Mouse (Mus musculus): ENCODE data around the gene Gm5767.

Gm5767 gene

GRCm38 (mm10) chr16:8670041-8671035 lies 10.2 kb upstream of the Gm5767 start:
- DNase-seq = no peak

DNA sequence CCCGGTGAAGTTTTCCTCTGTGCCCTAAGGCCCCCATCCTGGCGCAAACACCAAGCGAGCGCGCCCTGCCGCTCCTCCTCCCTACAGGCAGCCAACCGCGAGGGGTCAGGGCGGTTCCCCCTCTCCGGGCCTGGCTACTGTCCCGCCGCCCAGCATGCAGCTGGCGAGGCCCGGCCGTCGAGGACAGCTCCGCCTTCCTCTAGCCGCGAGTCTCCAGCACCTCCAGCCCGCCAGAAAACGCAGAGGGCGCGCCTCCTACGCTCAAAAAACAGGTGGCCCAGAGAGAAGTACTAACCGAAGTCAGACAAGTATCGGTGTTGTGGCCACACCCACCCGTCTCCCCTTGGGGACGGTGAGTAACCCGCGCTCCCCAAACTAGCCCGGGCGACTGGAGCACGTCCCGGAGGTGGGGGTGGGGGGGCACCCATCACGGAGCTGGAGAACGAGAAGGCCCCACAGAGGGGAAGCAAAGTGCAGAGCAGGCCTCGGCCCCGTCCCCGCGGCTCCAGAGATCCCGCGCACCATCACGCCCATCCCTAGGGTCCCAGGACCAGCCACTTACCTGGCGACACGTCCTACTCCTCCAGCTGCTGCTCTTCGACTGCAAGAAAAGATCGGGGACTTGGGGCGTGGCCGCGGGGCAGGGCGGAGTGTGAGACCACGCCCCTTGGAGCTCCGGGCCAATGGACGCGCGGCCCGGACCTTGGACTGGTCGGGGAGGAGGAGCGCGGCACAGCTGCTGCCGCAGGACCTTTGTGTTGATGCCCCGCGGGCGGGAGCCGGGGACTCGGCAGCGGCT lies 8.8 kb upstream of the Gm5767 start, which contains the start of gene Carhsp1:
Gene Carhsp1 (minus strand): TSS at position 605 of the 799 bp plus-strand sequence.
- DNase-seq = peak; percentile 94 to 95

- DNase-seq = no peak
Observed at GRCm38 (mm10) chr16:8672350-8672687, 8.3 kb upstream of the Gm5767 start.

DNA sequence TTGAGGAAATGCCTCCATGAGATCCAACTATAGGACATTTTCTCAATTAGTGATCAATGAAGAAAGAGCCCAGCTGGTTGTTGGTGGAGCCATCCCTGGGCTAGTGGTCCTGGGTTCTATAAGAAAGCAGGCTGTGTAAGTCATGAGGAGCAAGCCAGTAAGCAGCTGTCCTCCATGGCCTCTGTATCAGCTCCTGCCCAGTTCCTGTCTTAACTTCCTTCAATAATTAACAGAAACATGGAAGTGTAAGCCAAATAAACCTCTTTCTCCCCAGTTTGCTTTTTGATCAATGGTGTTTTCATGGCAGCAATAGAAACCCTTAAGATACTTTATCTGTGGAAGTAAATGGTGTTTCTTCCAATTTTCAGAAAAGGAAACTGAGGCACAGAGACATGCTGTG lies 7.8 kb upstream of the Gm5767 start:
- DNase-seq = no peak

DNA sequence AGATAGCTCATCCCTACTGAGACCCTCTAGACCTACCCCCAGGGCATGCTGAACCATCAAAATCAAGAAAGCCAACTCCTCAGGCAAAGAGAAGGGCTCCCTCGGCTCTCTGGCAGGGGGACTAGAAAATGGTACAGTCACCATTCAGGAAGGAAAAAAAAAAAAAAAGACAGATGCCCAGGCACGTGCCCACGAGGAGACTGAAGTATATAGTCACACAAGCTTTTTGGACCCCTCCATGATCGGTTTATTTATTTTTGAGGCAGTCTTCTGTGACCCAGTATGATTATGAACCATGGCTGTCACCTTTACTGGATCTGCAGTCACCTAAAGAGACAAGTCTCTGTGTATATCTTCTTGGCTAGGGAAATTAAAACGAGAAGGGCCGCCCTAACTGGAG lies 7.2 kb upstream of the Gm5767 start:
- DNase-seq = no peak

DNA sequence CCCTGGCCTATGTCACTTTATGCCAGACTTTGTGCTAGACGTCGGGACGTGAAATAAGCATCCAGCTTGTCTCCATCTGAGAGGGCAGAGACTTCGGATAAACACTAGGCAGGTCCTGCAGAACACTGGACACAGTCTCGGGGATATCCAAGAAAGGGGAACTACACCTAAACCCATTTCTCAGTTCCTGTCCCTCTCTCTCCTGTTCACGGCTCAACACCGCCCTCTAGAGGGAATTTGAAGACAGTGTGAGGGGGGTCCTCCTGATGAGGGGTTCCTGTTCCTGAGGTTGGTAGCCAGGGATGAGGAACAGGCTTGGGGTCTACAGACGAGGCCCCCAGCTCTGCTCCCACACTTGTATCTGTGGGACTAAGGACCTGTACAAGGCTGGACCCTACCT lies 6.4 kb upstream of the Gm5767 start:
- peak; percentile 36 to 58 for DNase-seq

GRCm38 (mm10) chr16:8675559-8675958 lies 5.0 kb upstream of the Gm5767 start:
- no peak for DNase-seq

DNA sequence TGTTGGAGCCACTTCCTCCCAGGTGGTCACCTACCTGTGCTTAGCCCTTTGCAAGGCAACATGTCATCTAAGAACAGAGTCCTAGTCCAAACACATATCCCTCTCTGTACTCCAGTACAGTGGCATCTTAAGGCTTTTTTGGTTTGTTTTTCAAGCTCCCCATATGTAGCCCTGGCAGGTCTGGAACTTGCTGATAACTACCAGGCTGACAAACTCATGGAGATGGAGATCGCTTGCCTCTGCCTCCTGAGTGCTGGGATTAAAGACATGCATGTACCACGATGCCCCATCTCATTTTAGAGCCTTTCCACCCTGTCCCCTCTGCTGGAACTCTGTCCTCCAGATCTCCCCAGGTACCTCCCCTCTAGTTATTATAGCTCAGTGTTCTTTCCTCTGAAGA lies 4.3 kb upstream of the Gm5767 start:
- DNase-seq = no peak

DNA sequence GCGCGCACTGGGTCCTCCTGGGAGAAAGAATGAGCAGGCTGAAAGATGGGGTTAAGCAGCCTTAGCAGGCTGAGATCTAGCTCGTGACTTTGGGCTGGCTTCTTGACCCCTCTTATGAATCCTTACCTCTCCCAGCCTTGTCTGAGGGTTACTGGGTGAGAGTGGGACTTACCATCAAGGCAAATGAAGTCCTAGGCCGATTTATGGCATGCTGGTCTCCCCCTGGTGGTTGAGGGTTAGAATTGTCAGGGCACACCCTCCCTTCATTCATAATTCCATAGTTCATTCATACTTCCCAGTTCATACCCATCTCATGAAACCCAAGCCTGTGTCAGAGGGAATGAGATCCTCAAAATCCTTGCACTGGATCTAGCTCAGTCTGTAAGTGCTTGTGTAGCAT lies 3.8 kb upstream of the Gm5767 start:
- no peak for DNase-seq

DNA sequence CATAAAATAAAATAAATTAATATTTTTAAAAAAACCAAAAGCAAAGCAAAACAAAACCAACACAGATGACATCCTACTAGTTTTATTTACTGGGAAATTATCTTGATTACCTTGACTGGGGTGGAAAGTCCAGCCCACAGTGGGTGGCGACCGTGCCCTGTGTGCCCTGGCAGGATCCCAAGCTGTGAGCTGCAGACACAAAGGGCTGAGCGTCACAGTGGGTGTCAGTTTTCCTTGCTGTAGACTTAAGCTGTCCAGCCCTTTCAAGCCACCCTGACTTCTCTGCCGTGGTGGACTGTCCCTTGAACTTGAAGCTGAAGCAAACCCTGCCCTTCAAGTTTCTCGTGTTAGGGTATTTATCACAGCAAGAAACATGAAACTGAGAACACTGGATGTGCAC lies 2.5 kb upstream of the Gm5767 start:
- DNase-seq = no peak

- no peak for DNase-seq
Observed at GRCm38 (mm10) chr16:8678676-8679075, 1.9 kb upstream of the Gm5767 start.

GRCm38 (mm10) chr16:8679780-8680179 lies 790 bp upstream of the Gm5767 start:
- no peak for DNase-seq

GRCm38 (mm10) chr16:8685087-8685486 lies 4.5 kb downstream of the Gm5767 start:
- no peak for DNase-seq

DNA sequence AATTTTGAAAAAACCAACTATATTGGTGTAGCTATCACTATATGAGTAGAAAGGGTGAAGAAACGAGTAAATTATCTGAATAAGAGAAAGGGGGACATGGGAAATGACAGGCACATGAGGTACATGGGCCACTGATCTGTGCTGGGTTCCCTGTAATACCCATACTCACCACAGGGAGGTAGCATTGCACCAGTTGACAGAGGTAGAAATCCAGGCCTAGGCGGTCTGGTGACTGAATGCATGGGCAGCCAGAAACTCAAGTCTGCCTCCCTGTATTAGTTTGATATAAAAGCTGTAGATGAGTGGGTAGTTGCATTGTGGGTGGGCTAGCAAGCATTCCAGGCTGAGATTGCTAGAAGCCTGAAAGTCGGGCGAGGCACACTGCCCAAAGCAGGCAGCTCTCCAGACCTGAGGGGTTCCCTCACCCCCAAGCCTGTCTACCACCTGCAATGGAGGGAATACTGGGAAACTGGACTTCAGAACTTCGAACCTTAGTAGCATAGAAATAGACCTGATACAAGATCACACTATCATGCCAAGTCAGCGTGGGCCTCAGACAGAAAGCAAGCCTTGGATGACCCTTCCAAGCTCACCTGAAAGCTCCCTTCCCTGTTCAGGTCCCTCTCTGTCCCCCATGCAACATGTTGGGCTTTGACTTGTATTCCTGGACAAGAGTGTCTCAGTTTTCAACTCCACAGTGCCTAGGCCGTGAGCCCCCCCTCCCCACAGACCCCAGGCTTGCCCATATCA lies 5.7 kb downstream of the Gm5767 start:
- DNase-seq = peak in 1 of 2 experiments; percentile 41

DNA sequence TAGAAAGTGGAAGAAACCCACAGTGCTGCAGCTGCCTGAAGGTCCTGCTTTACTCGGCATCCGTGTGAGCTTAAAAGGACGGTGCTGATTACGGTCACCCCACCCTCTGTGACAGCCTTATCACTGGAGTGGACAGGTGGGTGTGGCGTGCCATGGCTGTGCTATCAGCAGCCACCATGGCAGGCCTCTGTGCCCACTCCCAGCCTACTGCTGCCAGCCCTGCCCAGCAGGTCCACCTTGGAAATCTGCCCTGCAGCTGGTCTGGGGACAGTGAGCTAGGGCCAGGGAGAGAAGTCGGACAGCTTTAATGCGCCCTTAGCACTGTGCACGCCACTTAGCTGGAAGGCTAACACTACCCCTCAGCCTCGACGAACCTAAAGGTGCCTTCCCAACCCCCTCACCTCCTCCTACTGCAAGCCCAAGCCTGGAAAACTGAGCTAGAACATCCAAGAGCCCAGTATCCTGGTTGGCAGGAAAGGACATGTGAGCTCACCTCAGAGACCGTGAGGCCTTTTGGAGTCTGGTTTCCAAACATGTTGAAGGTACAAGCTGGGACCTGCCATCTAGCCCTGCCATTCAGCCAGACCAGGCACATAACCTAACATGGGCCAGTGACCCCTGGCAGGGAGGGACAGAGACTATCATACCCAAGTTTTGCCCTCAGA lies 6.4 kb downstream of the Gm5767 start:
- DNase-seq = no peak

- no peak for DNase-seq
Observed at GRCm38 (mm10) chr16:8687559-8688112, 7.1 kb downstream of the Gm5767 start.

DNA sequence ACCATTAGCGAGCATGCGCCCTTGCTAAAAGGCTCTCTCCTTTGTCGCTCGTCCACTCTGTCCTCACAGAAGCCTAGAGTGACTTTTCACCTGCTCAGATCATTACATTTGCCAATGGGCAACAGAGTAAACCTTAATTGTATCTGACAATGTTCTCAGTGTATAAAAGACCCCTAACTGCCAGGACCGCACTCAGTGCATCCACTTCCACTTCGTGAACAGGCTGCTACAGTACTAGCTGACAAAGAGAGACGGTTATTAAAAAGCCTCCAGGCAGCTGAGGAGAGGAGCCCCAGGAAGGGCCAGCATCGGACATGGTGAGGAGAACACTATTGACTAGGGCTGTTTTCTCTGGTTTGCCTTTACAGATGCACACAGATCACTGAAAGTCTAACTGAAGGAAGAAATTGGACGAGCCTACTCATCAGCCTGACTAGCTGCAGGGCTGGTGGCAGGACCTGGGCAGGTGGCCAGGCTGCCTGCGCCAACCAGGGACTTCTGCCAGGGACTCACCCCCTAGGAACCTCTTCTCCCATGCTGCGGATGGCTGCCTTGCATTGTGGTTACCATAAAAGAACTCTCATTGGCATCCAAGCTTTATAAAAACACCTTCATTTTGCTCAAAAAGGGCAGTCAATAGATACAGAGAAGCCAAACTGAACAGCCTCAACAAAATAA lies 9.5 kb downstream of the Gm5767 start:
- no peak for DNase-seq

DNA sequence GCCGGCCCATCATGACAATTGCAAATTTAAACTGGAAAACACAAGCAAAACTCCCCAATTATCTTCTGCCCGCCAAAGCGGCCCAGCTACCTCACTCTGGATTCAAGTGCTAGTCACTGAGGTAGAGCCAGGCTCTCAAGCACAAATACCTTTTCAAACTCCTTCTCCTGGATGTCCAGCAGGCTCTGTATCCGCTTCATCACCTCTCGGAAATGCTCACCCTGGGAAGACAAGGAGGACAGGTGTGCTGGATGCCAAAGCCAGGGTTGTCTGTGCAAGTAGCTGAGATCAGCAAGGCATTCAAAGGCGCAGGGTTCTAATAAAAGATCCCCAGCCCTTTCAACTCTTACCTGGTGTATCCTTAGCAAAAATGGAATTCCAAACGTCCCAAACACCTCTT lies 10.6 kb downstream of the Gm5767 start:
- no peak for DNase-seq

- no peak for DNase-seq
Observed at GRCm38 (mm10) chr16:8699556-8699955, 19.0 kb downstream of the Gm5767 start.

DNA sequence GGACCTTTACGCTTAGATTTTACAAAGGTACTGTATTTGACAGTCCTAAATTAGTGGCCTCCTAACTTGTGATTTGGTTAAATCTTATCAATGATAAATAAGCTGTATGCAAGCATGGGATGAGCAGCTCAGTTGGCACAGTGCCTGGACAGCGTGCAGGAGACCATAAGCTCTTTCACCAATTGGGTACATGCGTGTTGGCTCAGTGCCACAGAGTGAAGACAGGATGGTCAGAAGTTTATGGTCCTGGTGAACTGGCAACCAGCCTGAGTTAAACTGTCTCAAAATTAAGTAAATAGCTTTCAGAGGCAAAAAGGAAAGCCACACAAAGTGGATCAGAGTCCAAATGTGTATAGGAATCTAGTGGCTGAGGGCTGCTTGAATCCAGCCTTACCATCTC lies 20.0 kb downstream of the Gm5767 start:
- no peak for DNase-seq

- DNase-seq = no peak
Observed at GRCm38 (mm10) chr16:8711998-8712397, 31.4 kb downstream of the Gm5767 start.

GRCm38 (mm10) chr16:8714851-8715250 lies 34.3 kb downstream of the Gm5767 start:
- DNase-seq = no peak

All from thymus, adult 18-20 months (tissue).